Mouse (Mus musculus) G1E (cell line): Measurements from ENCODE around the gene Wnt7b. TPM values are rescaled to one million over a fixed set of nuclear protein-coding genes. Genes with fewer than 3 reads are reported as not detected.

Experiments used
- ATAC-seq: 2 replicates; pipeline ENCODE4 v1.8.0; 2016; ENCODE audit warnings: mild to moderate bottlenecking; ENCODE audit not compliant: insufficient number of reproducible peaks, poor library complexity, low FRiP score, severe bottlenecking; ENCODE audit errors: extremely low read depth
- DNase-seq: peaks from one replicate; pipeline ENCODE4 v3.0.0; 2012; ENCODE audit warnings: low spot score
- H3K27me3 ChIP-seq: 2 replicates; pipeline ENCODE4 v1.6.1; 2012; ENCODE audit warnings: mild to moderate bottlenecking, low read length, inconsistent platforms; ENCODE audit not compliant: insufficient read depth
- H3K36me3 ChIP-seq: replicated peaks from 2 replicates; pipeline ENCODE3; 2012; ENCODE audit warnings: mild to moderate bottlenecking, inconsistent platforms
- H3K4me1 ChIP-seq: 2 replicates; pipeline ENCODE4 v1.6.1; 2012; ENCODE audit warnings: low read depth, low read length, inconsistent platforms, mixed read lengths; ENCODE audit not compliant: insufficient read depth
- H3K4me3 ChIP-seq: 2 replicates; pipeline ENCODE4 v1.5.1; 2012; ENCODE audit warnings: low read depth, mild to moderate bottlenecking, inconsistent platforms, low read length, moderate library complexity, mixed read lengths
- H3K9me3 ChIP-seq: replicated peaks from 2 replicates; pipeline ENCODE4 v1.6.1; 2012; ENCODE audit warnings: inconsistent platforms
- CTCF ChIP-seq: IDR thresholded peaks from 2 replicates; pipeline ENCODE4 v1.5.1; 2012; ENCODE audit warnings: low read depth, low read length, inconsistent platforms, mixed read lengths
- GATA1 ChIP-seq: IDR thresholded peaks from 2 replicates; pipeline ENCODE4 v1.6.1; 2012; ENCODE audit warnings: borderline replicate concordance, low read length, inconsistent platforms, mixed read lengths
- GATA2 ChIP-seq: IDR thresholded peaks from 2 replicates; pipeline ENCODE4 v1.6.1; 2012; ENCODE audit warnings: low read depth, low read length, inconsistent platforms, borderline replicate concordance
- POLR2AphosphoS5 ChIP-seq: IDR thresholded peaks from 2 replicates; pipeline ENCODE4 v1.6.1; 2012; ENCODE audit warnings: low read depth, low read length, inconsistent platforms; ENCODE audit not compliant: insufficient replicate concordance
- TAL1 ChIP-seq: conservative IDR thresholded peaks from 2 replicates; pipeline ENCODE4 v1.6.1; 2012; ENCODE audit warnings: low read depth, low read length, inconsistent platforms, mixed read lengths
- polyA plus RNA-seq: library from polyadenylated mRNA; stranded (reverse); fragments of >175 nt; gene quantifications from 2 replicates; pipeline ENCODE4 v1.2.3, GENCODE M21; 2012
- total RNA-seq, 2 experiments: library from RNA; stranded (forward) in 1 of 2; stranded (reverse) in 1 of 2; fragments of 200-1000 nt in 1 of 2; fragments of >200 nt in 1 of 2; fragmentation: Nextera tagmentation in 1 of 2; gene quantifications; 2 replicates each; pipeline ENCODE4 v1.2.3; 2014 to 2017

The Wnt7b gene
- total and polyA plus RNA-seq, 3 experiments = 0.11 TPM; not detected in 2

DNA sequence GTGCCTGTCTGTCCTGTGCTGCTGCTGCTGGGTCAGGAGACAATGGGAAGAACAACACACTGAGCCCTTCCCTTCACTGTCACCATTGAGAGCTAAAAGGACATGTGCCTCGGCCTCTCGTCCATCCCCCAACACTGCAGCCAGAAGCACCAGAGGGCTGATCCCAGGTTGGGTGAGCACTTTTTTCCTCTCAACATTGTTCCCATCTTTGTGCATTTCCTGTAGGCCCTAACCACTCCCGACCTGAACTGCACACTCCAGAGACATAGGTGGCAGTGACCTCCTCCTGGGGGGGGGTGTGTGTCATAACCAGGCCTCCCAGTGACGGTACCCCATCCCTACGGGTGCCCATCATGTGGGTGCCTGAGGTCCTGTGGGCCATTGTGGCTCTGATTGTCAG lies 27.8 kb upstream of the Wnt7b start:
- H3K9me3 ChIP-seq = peaks cover 3% of the 10 kb centered on the region; the same call in 1 of the 2 replicates
- H3K27me3 ChIP-seq = peaks cover 21% of the 10 kb centered on the region; the same call in 1 of the 2 replicates
- H3K4me1 ChIP-seq = no peaks in the 10 kb centered on the region; the same call in 1 of the 2 replicates
- no peak for DNase-seq
- TF ChIP-seq GATA1 (no peak), CTCF (no peak), TAL1 (no peak), GATA2 (no peak), POLR2AphosphoS5 (no peak)
- no peak for ATAC-seq
- no peak overlapping the region for H3K4me3 ChIP-seq
- no peaks in the 10 kb centered on the region for H3K36me3 ChIP-seq

DNA sequence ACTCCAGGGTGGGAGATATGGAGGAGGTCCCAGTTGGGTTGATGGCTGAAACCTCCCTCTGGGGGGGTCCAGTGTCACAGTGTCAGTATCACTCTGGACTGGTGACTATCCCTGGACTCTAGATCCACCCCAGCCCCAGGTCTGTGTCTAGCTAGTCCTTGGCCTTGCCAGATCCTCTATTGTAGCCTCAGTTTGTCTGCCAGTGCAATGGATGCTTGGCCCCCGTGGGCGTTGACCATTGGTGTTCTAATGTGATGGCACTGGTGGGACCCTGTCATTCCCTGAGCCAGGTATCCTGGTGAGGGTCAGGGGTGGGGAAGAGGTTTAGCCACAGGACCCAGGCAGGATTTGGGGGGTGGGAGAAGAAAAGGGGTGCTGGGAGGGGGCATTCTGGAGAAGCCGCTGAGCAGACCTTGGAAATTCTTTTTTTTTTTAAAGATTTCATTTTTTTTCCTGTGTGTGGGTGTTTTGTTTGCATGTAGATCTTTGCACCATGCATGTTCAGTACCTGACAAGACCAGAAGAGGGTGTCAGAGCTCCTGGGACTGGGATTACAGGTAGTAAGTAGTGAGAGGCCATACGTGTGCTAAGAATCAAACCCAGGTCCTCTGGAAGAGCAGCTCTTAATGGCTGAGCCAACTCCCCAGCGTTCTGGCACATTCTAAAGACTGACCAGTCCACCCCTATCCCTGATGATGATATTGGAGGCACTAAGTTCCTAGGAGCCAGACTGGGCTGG lies 27.2 kb upstream of the Wnt7b start:
- H3K36me3 ChIP-seq = no peaks in the 10 kb centered on the region
- DNase-seq (no peak), ATAC-seq (no peak)
- peaks cover 18% of the 10 kb centered on the region; the same call in 1 of the 2 replicates for H3K27me3 ChIP-seq
- TF ChIP-seq TAL1 (no peak), GATA1 (no peak), CTCF (no peak), POLR2AphosphoS5 (no peak), GATA2 (no peak)
- H3K9me3 ChIP-seq = peaks cover 3% of the 10 kb centered on the region; the same call in 1 of the 2 replicates
- H3K4me1 ChIP-seq = no peaks in the 10 kb centered on the region; the same call in 1 of the 2 replicates
- H3K4me3 ChIP-seq = no peak overlapping the region

DNA sequence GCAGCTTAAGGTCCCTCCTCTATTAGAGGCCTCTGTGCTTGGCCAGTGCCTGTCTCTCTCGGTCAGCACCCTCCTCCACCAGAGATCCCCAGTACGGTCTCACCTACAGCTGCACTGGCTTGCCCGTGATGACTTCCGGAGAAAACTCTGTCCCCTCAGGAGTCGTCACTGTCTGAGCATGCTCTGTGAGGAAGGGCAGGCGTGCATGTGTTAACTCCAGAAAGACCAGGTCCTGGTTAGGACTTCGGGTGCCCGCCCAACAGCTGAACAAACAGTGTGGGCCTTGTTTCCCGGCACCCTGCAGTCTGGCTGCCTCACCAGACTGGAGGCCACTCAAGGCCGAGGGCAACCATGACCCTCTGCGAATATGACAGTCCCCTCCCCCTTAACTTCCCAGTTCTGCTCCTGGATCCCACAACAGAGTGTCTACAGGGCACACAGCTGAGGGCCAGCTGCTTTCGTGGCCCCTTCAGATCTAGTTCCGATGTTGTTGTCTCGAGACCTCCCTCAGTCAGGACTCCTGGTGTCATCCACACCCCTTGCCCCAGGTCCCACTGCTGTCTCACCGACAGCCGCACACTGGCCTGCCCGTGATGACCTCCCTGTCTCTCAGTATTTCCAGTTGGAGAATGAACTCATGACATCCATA lies 23.8 kb upstream of the Wnt7b start:
- Histone ChIP-seq H3K36me3 (no peaks in the 10 kb centered on the region), H3K4me1 (no peaks in the 10 kb centered on the region), H3K27me3 (peaks cover 8% of the 10 kb centered on the region), H3K4me3 (no peak overlapping the region), H3K9me3 (no peaks in the 10 kb centered on the region)
- DNase-seq = no peak
- no peak for TF ChIP-seq POLR2AphosphoS5
- TF ChIP-seq GATA1 = no peak
- no peak for TF ChIP-seq TAL1
- no peak for TF ChIP-seq GATA2
- ATAC-seq = no peak

DNA sequence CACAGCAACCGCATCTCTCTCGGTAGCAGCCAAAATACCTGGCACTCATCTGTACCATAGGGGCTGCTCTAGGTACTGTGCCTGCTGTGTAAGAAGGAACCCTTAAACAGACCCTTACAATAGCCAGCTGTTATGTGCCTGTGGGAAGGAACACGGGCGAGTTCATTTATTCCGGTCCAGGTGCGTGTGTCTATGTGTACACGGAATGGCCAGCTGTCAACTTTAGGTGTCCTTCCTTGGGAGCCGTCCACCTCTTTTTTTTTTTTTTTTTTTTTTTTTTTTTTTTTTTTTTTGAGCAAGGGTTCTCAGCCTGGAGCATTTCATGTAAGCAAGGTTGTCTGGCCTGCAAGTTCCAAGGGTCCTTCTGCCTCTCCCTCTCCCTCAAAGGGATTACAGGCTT lies 22.7 kb upstream of the Wnt7b start:
- no peak for TF ChIP-seq CTCF
- no peak for TF ChIP-seq GATA1
- TF ChIP-seq TAL1 = no peak
- TF ChIP-seq POLR2AphosphoS5 = no peak
- TF ChIP-seq GATA2 = no peak
- DNase-seq = no peak
- H3K27me3 ChIP-seq = peaks cover 8% of the 10 kb centered on the region
- H3K9me3 ChIP-seq = no peaks in the 10 kb centered on the region
- H3K4me3 ChIP-seq = no peak overlapping the region
- no peaks in the 10 kb centered on the region for H3K4me1 ChIP-seq
- no peak for ATAC-seq
- no peaks in the 10 kb centered on the region for H3K36me3 ChIP-seq

DNA sequence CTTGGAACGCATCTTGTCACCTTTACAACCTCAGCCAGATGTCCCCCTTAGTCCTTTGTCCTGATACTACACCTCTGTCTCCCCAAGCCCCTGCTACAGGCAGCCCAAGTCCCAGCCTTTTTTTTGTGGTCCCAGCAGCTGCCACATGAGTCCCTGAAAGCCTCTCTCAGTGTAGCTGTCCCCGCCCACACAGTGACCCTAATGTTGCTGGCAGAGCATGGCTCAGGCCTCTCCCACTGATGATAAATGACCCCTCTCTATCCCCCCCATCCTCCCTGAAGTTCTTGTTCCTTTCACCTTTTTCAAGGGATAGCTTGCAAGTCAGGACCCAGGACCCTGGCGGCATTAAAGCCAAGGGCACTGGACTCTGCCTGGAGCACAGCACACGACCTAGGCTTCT lies 22.2 kb upstream of the Wnt7b start:
- TF ChIP-seq GATA2 (no peak), POLR2AphosphoS5 (no peak), GATA1 (no peak), CTCF (no peak), TAL1 (no peak)
- H3K4me3 ChIP-seq = no peak overlapping the region
- H3K36me3 ChIP-seq = no peaks in the 10 kb centered on the region
- no peak for DNase-seq
- H3K27me3 ChIP-seq = peaks cover 8% of the 10 kb centered on the region
- no peaks in the 10 kb centered on the region for H3K4me1 ChIP-seq
- ATAC-seq = no peak
- no peaks in the 10 kb centered on the region for H3K9me3 ChIP-seq

DNA sequence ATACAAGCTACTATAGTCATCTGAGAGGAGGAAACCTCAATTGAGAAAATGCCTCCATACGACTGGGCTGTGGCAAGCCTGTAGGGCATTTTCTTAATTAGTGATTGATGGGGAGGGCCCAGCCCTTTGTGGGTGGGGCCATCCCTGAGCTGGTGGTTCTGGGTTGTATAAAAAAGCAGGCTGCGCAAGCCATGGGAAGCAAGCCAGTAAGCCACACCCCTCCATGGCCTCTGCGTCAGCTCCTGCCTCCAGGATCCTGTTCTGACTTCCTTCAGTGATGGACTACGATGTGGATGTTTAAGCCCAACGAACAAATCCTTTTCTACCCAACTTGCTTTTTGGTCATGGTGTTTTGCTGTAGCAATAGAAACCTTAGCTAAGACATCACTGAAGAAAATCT lies 21.1 kb upstream of the Wnt7b start:
- no peak for TF ChIP-seq CTCF
- TF ChIP-seq TAL1 = no peak
- no peak for TF ChIP-seq GATA1
- TF ChIP-seq GATA2 = no peak
- no peak for TF ChIP-seq POLR2AphosphoS5
- Histone ChIP-seq H3K36me3 (no peaks in the 10 kb centered on the region), H3K4me3 (no peak overlapping the region), H3K27me3 (peaks cover 8% of the 10 kb centered on the region), H3K4me1 (no peaks in the 10 kb centered on the region), H3K9me3 (no peaks in the 10 kb centered on the region)
- DNase-seq (no peak), ATAC-seq (no peak)
